Mouse (Mus musculus): ENCODE measurements around the gene Adgrf5. TPM values are rescaled to one million over a fixed set of nuclear protein-coding genes. Genes with fewer than 3 reads are reported as not detected.
A peak's percentile ranks its signal among the peaks of the same experiment; 100 is the strongest.

Gene Adgrf5
- 10.2 and 12.2 TPM in 2 replicates for polyA plus RNA-seq (2016; fragmentation: Nextera tagmentation; extraction: Ambion mirVana)

GRCm38 (mm10) chr17:43359826-43360619 is at the start of gene Adgrf5:
TSS of gene Adgrf5 (plus strand) at chr17:43360451.
- peak within 1 kb of the TSS; percentile 56 for H3K27ac ChIP-seq
- peak within 1 kb of the TSS; percentile 32 for H3K4me2 ChIP-seq
- ATAC-seq (ENCODE audit: insufficient number of reproducible peaks, insufficient read depth, low FRiP score, low TSS enrichment, low read depth): no peak
- H3K9me3 ChIP-seq: no peaks in the 10 kb centered on the region
- 46% methylated on average over 16 of the region's 16 CpGs for WGBS
- peaks cover 20% of the 10 kb centered on the region for H3K4me1 ChIP-seq (replicated peaks)
- H3K9ac ChIP-seq (replicated peaks): no peak within 1 kb of the TSS
- H3K36me3 ChIP-seq: no peaks in the 10 kb centered on the region
- no peaks in the 10 kb centered on the region for H3K27me3 ChIP-seq
- H3K4me3 ChIP-seq (replicated peaks): peak within 1 kb of the TSS; percentile 6

GRCm38 (mm10) chr17:43325986-43326671 is 34.1 kb upstream of the Adgrf5 start:
- WGBS: 60% methylated on average over 7 of the region's 7 CpGs
- H3K4me3 ChIP-seq (replicated peaks): no peak overlapping the region
- H3K4me1 ChIP-seq (replicated peaks): 0 out of 2 replicates have a peak, but pooled peaks cover 8% of the 10 kb centered on the region
- no peaks in the 10 kb centered on the region for H3K27me3 ChIP-seq
- H3K9me3 ChIP-seq: no peaks in the 10 kb centered on the region
- H3K9ac ChIP-seq (replicated peaks): no peak overlapping the region
- H3K4me2 ChIP-seq: peak overlapping the region; percentile 66
- no peak overlapping the region for H3K27ac ChIP-seq
- H3K36me3 ChIP-seq: no peaks in the 10 kb centered on the region
- peak; percentile 35; the same call in 1 of the 2 replicates for ATAC-seq (ENCODE audit: insufficient number of reproducible peaks, insufficient read depth, low FRiP score, low TSS enrichment, low read depth)

- WGBS: 19% methylated on average over 29 of the region's 29 CpGs
Observed at GRCm38 (mm10) chr17:43326726-43327700, 33.2 kb upstream of the Adgrf5 start.

GRCm38 (mm10) chr17:43327810-43328209 is 32.4 kb upstream of the Adgrf5 start:
- ATAC-seq (ENCODE audit: insufficient number of reproducible peaks, insufficient read depth, low FRiP score, low TSS enrichment, low read depth): no peak
- Histone ChIP-seq H3K4me1 (replicated peaks) (peaks cover 18% of the 10 kb centered on the region; the same call in 1 of the 2 replicates), H3K27me3 (no peaks in the 10 kb centered on the region), H3K4me2 (no peak overlapping the region), H3K9ac (replicated peaks) (no peak overlapping the region), H3K9me3 (no peaks in the 10 kb centered on the region), H3K36me3 (no peaks in the 10 kb centered on the region), H3K27ac (no peak overlapping the region), H3K4me3 (replicated peaks) (no peak overlapping the region)
- WGBS: 86% methylated on average over 6 of the region's 6 CpGs

More at GRCm38 (mm10) chr17:43326726-43327700, 33.2 kb upstream of the Adgrf5 start:
- ATAC-seq (ENCODE audit: insufficient number of reproducible peaks, insufficient read depth, low FRiP score, low TSS enrichment, low read depth): peak; percentile 88
- Histone ChIP-seq H3K4me1 (replicated peaks) (0 out of 2 replicates have a peak, but pooled peaks cover 10% of the 10 kb centered on the region), H3K27me3 (no peaks in the 10 kb centered on the region), H3K36me3 (no peaks in the 10 kb centered on the region), H3K9ac (replicated peaks) (peak overlapping the region; percentile 59), H3K4me2 (peak overlapping the region; percentile 66), H3K27ac (peak overlapping the region; percentile 69; the same call in 1 of the 2 replicates), H3K9me3 (no peaks in the 10 kb centered on the region), H3K4me3 (replicated peaks) (peak overlapping the region; percentile 39)

- WGBS: 88% methylated on average over 4 of the region's 4 CpGs
- no peak for ATAC-seq (ENCODE audit: insufficient number of reproducible peaks, insufficient read depth, low FRiP score, low TSS enrichment, low read depth)
- peaks cover 28% of the 10 kb centered on the region for H3K4me1 ChIP-seq (replicated peaks)
- no peak overlapping the region for H3K27ac ChIP-seq
- H3K9ac ChIP-seq (replicated peaks): no peak overlapping the region
- no peak overlapping the region for H3K4me3 ChIP-seq (replicated peaks)
- no peaks in the 10 kb centered on the region for H3K9me3 ChIP-seq
- no peaks in the 10 kb centered on the region for H3K27me3 ChIP-seq
- no peak overlapping the region for H3K4me2 ChIP-seq
- H3K36me3 ChIP-seq: no peaks in the 10 kb centered on the region
Observed at GRCm38 (mm10) chr17:43329216-43329615, 31.0 kb upstream of the Adgrf5 start.

- no peak for ATAC-seq (ENCODE audit: insufficient number of reproducible peaks, insufficient read depth, low FRiP score, low TSS enrichment, low read depth)
- Histone ChIP-seq H3K9ac (replicated peaks) (no peak overlapping the region), H3K27ac (no peak overlapping the region), H3K4me2 (no peak overlapping the region), H3K4me3 (replicated peaks) (no peak overlapping the region), H3K36me3 (no peaks in the 10 kb centered on the region), H3K4me1 (replicated peaks) (peaks cover 33% of the 10 kb centered on the region), H3K9me3 (no peaks in the 10 kb centered on the region), H3K27me3 (no peaks in the 10 kb centered on the region)
- 88% methylated on average over 7 of the region's 7 CpGs for WGBS
Observed at GRCm38 (mm10) chr17:43329761-43330183, 30.5 kb upstream of the Adgrf5 start.

- Histone ChIP-seq H3K36me3 (no peaks in the 10 kb centered on the region), H3K9ac (replicated peaks) (no peak overlapping the region), H3K4me3 (replicated peaks) (no peak overlapping the region), H3K9me3 (no peaks in the 10 kb centered on the region), H3K27me3 (no peaks in the 10 kb centered on the region), H3K4me2 (no peak overlapping the region), H3K4me1 (replicated peaks) (peaks cover 25% of the 10 kb centered on the region), H3K27ac (no peak overlapping the region)
- WGBS: 70% methylated on average over 5 of the region's 5 CpGs
- no peak for ATAC-seq (ENCODE audit: insufficient number of reproducible peaks, insufficient read depth, low FRiP score, low TSS enrichment, low read depth)
Observed at GRCm38 (mm10) chr17:43332686-43333085, 27.6 kb upstream of the Adgrf5 start.

GRCm38 (mm10) chr17:43334074-43334473 is 26.2 kb upstream of the Adgrf5 start:
- no peak overlapping the region for H3K4me3 ChIP-seq (replicated peaks)
- H3K9ac ChIP-seq (replicated peaks): no peak overlapping the region
- ATAC-seq (ENCODE audit: insufficient number of reproducible peaks, insufficient read depth, low FRiP score, low TSS enrichment, low read depth): no peak
- H3K36me3 ChIP-seq: no peaks in the 10 kb centered on the region
- H3K9me3 ChIP-seq: no peaks in the 10 kb centered on the region
- WGBS: 43% methylated on average over 9 of the region's 9 CpGs
- H3K4me1 ChIP-seq (replicated peaks): peaks cover 25% of the 10 kb centered on the region
- peak overlapping the region; percentile 50; the same call in 1 of the 2 replicates for H3K27ac ChIP-seq
- H3K27me3 ChIP-seq: no peaks in the 10 kb centered on the region
- H3K4me2 ChIP-seq: no peak overlapping the region

- ATAC-seq (ENCODE audit: insufficient number of reproducible peaks, insufficient read depth, low FRiP score, low TSS enrichment, low read depth): no peak
- no peak overlapping the region for H3K4me3 ChIP-seq (replicated peaks)
- H3K9me3 ChIP-seq: no peaks in the 10 kb centered on the region
- H3K4me2 ChIP-seq: no peak overlapping the region
- no peak overlapping the region for H3K27ac ChIP-seq
- H3K27me3 ChIP-seq: no peaks in the 10 kb centered on the region
- peaks cover 16% of the 10 kb centered on the region for H3K4me1 ChIP-seq (replicated peaks)
- H3K9ac ChIP-seq (replicated peaks): no peak overlapping the region
- WGBS: 85% methylated on average over 2 of the region's 2 CpGs
- no peaks in the 10 kb centered on the region for H3K36me3 ChIP-seq
Observed at GRCm38 (mm10) chr17:43337643-43338042, 22.6 kb upstream of the Adgrf5 start.

GRCm38 (mm10) chr17:43338279-43338678 is 22.0 kb upstream of the Adgrf5 start:
- no peaks in the 10 kb centered on the region for H3K27me3 ChIP-seq
- 85% methylated on average over 3 of the region's 3 CpGs for WGBS
- H3K36me3 ChIP-seq: no peaks in the 10 kb centered on the region
- no peak for ATAC-seq (ENCODE audit: insufficient number of reproducible peaks, insufficient read depth, low FRiP score, low TSS enrichment, low read depth)
- no peak overlapping the region for H3K4me2 ChIP-seq
- peaks cover 12% of the 10 kb centered on the region for H3K4me1 ChIP-seq (replicated peaks)
- H3K9ac ChIP-seq (replicated peaks): no peak overlapping the region
- H3K4me3 ChIP-seq (replicated peaks): no peak overlapping the region
- H3K9me3 ChIP-seq: no peaks in the 10 kb centered on the region
- H3K27ac ChIP-seq: no peak overlapping the region
